ENCODE assay signal across 16 mouse cellular contexts in the genomic region with DNA sequence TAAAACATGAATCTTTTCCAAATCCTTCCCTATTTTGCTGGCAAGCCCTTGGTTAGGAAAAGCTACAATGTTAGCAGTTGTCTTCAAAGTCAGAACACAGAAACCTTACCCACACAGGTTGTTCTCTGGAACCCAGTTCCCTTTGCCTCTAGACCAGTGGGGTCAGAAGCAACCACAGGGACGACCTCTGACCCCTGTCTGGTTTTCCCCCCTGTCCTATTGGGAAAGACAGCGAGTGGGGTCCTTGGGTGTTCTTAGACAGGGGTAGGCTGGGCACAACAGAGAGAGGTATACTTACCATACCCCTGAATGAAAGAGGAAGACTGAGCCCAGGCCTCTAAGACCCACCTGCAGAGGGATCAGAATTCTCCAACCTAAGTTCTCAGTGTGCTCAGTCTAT. TPM values are rescaled to one million over a fixed set of nuclear protein-coding genes. Genes with fewer than 3 reads are reported as not detected.
DNase-seq lines count a peak whose midpoint lies in the region; ATAC-seq and TF ChIP-seq lines count a peak whose summit lies in the region.
"Had no signal": no experiment of that assay in that cellular context is flagged by ENCODE, and none has a peak within 500 bp of the region (broad histone marks: within the 10 kb centered on the region; RNA-seq: fewer than 3 reads in every experiment).

No protein-coding gene starts in this region.

- peak overlapping the region; percentile 97 for H3K27ac ChIP-seq in cerebellum, adult 2 months (ENCODE audit: insufficient read depth, low read length)
- 0 out of 2 replicates have a peak overlapping the region, but pooled peaks have one; percentile 94 for H3K27ac ChIP-seq in midbrain, embryonic 10.5 days (replicated peaks)
- H3K27ac ChIP-seq in midbrain, embryonic 11.5 days (ENCODE audit: low read depth, low read length): no peak overlapping the region
- peak overlapping the region; percentile 99 for H3K27ac ChIP-seq in hindbrain, embryonic 16.5 days (ENCODE audit: low read depth, low read length)
- H3K27ac ChIP-seq: limb, embryonic 13.5 days; stomach, embryonic 15.5 days had no signal

- peaks cover 7% of the 10 kb centered on the region for H3K9me3 ChIP-seq in midbrain, embryonic 10.5 days (replicated peaks)
- no peaks in the 10 kb centered on the region for H3K9me3 ChIP-seq in midbrain, embryonic 11.5 days (ENCODE audit: control insufficient read depth, low read length)
- H3K9me3 ChIP-seq in hindbrain, embryonic 16.5 days (ENCODE audit: control insufficient read depth, low read length): no peaks in the 10 kb centered on the region
- H3K9me3 ChIP-seq: limb, embryonic 13.5 days; megakaryocyte, embryonic 14.5 days; stomach, embryonic 15.5 days had no signal

- ATAC-seq in midbrain, embryonic 11.5 days (ENCODE audit: low FRiP score): no peak
- ATAC-seq in hindbrain, embryonic 16.5 days: 0 out of 2 replicates have a peak, but pooled peaks have one; percentile 2
- no peak for ATAC-seq in megakaryocyte progenitor cell, adult 5-6 weeks (replicated peaks; ENCODE audit: poor library complexity)

- peaks cover 10% of the 10 kb centered on the region for H3K36me3 ChIP-seq in midbrain, embryonic 10.5 days
- no peaks in the 10 kb centered on the region for H3K36me3 ChIP-seq in midbrain, embryonic 11.5 days (ENCODE audit: control insufficient read depth, insufficient read depth, low read length)
- H3K36me3 ChIP-seq in hindbrain, embryonic 16.5 days (ENCODE audit: control insufficient read depth, insufficient read depth, low read length): no peaks in the 10 kb centered on the region
- H3K36me3 ChIP-seq: limb, embryonic 13.5 days; stomach, embryonic 15.5 days had no signal

- no peak for TF ChIP-seq CTCF in cerebellum, adult 2 months (IDR thresholded peaks at IDR 0.05; ENCODE audit: borderline replicate concordance, insufficient read depth, low read depth, low read length)

- no peak overlapping the region for H3K4me2 ChIP-seq in midbrain, embryonic 11.5 days
- peak overlapping the region; percentile 92 for H3K4me2 ChIP-seq in hindbrain, embryonic 16.5 days (ENCODE audit: low read length)

- H3K4me3 ChIP-seq in cerebellum, adult 2 months (replicated peaks; ENCODE audit: insufficient read depth, low read depth, low read length): peak overlapping the region; percentile 86
- 0 out of 2 replicates have a peak overlapping the region, but pooled peaks have one; percentile 82 for H3K4me3 ChIP-seq in midbrain, embryonic 10.5 days
- H3K4me3 ChIP-seq in midbrain, embryonic 11.5 days (ENCODE audit: low read depth, low read length): no peak overlapping the region
- peak overlapping the region; percentile 95 for H3K4me3 ChIP-seq in hindbrain, embryonic 16.5 days (ENCODE audit: low read length)
- H3K4me3 ChIP-seq: erythroblast, embryonic 14.5 days; megakaryocyte, embryonic 14.5 days had no signal

- H3K9ac ChIP-seq in midbrain, embryonic 11.5 days (ENCODE audit: low read length): no peak overlapping the region
- H3K9ac ChIP-seq in hindbrain, embryonic 16.5 days (ENCODE audit: low read depth, low read length): peak overlapping the region; percentile 99; the same call in 1 of the 2 replicates

- no peaks in the 10 kb centered on the region for H3K27me3 ChIP-seq in cerebellum, adult 2 months (ENCODE audit: control insufficient read depth, insufficient read depth, low read length)
- H3K27me3 ChIP-seq in midbrain, embryonic 10.5 days (ENCODE audit: low read depth, poor library complexity, severe bottlenecking): peaks cover 60% of the 10 kb centered on the region
- H3K27me3 ChIP-seq in midbrain, embryonic 11.5 days (ENCODE audit: control insufficient read depth, insufficient read depth, low read length): peaks cover 5% of the 10 kb centered on the region
- no peaks in the 10 kb centered on the region for H3K27me3 ChIP-seq in hindbrain, embryonic 16.5 days (replicated peaks; ENCODE audit: control insufficient read depth, insufficient read depth, low read length)

- peaks cover 36% of the 10 kb centered on the region for H3K4me1 ChIP-seq in cerebellum, adult 2 months (ENCODE audit: control insufficient read depth, insufficient read depth, low read length)
- peaks cover 49% of the 10 kb centered on the region for H3K4me1 ChIP-seq in midbrain, embryonic 10.5 days
- H3K4me1 ChIP-seq in midbrain, embryonic 11.5 days (ENCODE audit: control insufficient read depth, insufficient read depth, low read length): peaks cover 21% of the 10 kb centered on the region
- H3K4me1 ChIP-seq in hindbrain, embryonic 16.5 days (ENCODE audit: control insufficient read depth, insufficient read depth, low read depth, low read length): peaks cover 24% of the 10 kb centered on the region

- TF ChIP-seq POLR2A in cerebellum, adult 2 months (IDR thresholded peaks at IDR 0.05; ENCODE audit: borderline replicate concordance, insufficient read depth, low read length): no peak

- no peak for DNase-seq in cerebellum, adult 2 months
- no peak for DNase-seq in cerebellum, adult 18-20 months
- no peak for DNase-seq in midbrain, embryonic 10.5 days (ENCODE audit: low spot score)
- no peak for DNase-seq in midbrain, embryonic 11.5 days (ENCODE audit: low spot score, missing footprints)
- DNase-seq in kidney, adult 8-10 months: no peak
- no peak for DNase-seq in left cerebral cortex, adult 9 months (ENCODE audit: low spot score in 2 of 2)
- DNase-seq: gastrocnemius, postnatal 25 days; heart, postnatal 14 days; kidney, adult 2 months; lung, adult 18-20 months had no signal

- WGBS in cerebellum, adult 2 months: 81% methylated on average over 2 of the region's 2 CpGs
- WGBS in midbrain, embryonic 10.5 days: 37% methylated on average over 2 of the region's 2 CpGs
- 48% methylated on average over 2 of the region's 2 CpGs for WGBS in midbrain, embryonic 11.5 days
- 71% methylated on average over 2 of the region's 2 CpGs for WGBS in hindbrain, embryonic 16.5 days

RNA-seq across cellular contexts. Expression of a gene that starts 4.0 kb away (rescaled TPM):
- polyA plus RNA-seq in cerebellum, adult 2 months (2012; rRNA removed): 28.3 and 33.2 TPM in 2 replicates
- 9.9 and 14.1 TPM in 2 replicates for polyA plus RNA-seq in midbrain, embryonic 10.5 days (2016; fragmentation: Nextera tagmentation; extraction: Ambion mirVana)
- 11.2 and 12.5 TPM in 2 replicates for polyA plus RNA-seq in midbrain, embryonic 11.5 days (2014; fragmentation: Nextera tagmentation; extraction: Ambion mirVana)
- polyA plus RNA-seq in hindbrain, embryonic 16.5 days (2015; fragmentation: Nextera tagmentation; extraction: Ambion mirVana): 19.3 and 21.2 TPM in 2 replicates
- total RNA-seq in megakaryocyte progenitor cell, adult 5-6 weeks (2015): 0.37 and 0.49 TPM in 2 replicates
- total RNA-seq in megakaryocyte progenitor cell, adult 5-6 weeks (2017): under 0.01 and 0.17 TPM in 2 replicates
- total RNA-seq: heart, postnatal 14 days had no signal
- polyA plus RNA-seq: erythroblast, embryonic 14.5 days had no signal
